Mouse (Mus musculus): ENCODE measurements at regions not wholly inside any gene's neighbourhood (a gene's known extent, or its start where the extent isn't known, plus 50 kb on each side); places are given as distances from the start of the nearest gene placed in this dataset.

DNA sequence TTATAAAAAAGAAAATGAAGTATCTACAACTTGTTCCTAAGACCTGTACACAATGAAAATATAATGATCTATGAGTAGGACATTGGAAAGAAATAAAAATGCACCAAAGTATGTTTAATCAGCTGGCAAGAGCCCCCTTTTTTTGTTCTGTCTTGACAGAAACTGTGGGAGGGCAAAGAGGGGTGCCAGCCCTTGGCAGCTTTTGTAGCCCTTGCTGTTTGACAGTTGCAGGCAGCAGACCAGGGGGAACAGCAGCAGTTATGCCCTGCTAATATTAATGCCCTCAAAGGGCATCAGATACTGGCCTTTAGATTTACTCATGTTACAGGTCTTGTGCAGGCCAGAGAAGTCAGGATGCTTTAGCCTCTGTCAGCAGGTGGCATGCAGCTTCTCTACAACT, 93.0 kb upstream of the Tram1l1 start:
- no peak for ATAC-seq (ENCODE audit: low FRiP score, low read depth)
- Histone ChIP-seq H3K9me3 (no peaks in the 10 kb centered on the region), H3K9ac (no peak overlapping the region), H3K36me3 (no peaks in the 10 kb centered on the region), H3K27ac (no peak overlapping the region), H3K27me3 (replicated peaks) (no peaks in the 10 kb centered on the region), H3K4me3 (no peak overlapping the region), H3K4me2 (replicated peaks) (no peak overlapping the region), H3K4me1 (no peaks in the 10 kb centered on the region)

DNA sequence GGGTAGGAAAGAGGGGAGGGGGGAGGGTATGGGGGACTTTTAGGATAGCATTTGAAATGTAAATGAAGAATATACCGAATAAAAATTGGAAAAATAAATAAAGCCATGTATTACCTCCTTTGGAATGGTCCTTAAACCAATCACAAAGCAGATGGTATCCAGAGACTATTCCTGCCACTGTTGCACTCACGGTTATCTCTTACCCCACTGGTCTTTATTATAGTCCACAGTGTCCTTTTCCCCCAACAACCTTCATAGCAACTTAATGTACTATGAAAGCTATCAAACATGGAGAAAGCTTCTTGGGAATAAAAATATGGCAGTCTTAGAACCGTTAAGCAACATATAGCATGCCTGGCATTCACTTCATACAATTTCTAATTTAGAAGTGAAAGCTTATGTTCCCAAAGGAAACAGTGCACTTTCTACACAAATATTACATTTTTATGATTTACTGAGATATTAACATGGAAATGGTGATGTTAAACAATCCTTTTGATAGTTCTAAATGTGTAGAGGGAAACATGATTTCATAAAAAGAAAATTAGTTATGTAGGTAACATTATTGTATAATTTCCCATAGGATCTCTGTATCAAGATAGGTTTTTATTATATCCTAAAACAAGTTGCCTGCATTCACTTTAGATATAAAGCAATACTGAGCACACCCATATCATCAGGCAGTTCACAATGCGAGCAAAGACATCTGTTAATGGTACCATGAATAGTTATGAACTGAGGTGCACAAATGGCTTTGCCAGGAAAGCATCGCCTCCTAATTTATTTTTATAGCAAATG, 79.5 kb upstream of the Tram1l1 start:
- Histone ChIP-seq H3K36me3 (no peaks in the 10 kb centered on the region), H3K9me3 (no peaks in the 10 kb centered on the region), H3K4me2 (replicated peaks) (no peak overlapping the region), H3K27me3 (replicated peaks) (no peaks in the 10 kb centered on the region), H3K4me1 (no peaks in the 10 kb centered on the region), H3K9ac (no peak overlapping the region), H3K27ac (no peak overlapping the region), H3K4me3 (no peak overlapping the region)
- WGBS = 64% methylated on average over 5 of the region's 5 CpGs
- peak; percentile 68 for ATAC-seq (ENCODE audit: low FRiP score, low read depth)

DNA sequence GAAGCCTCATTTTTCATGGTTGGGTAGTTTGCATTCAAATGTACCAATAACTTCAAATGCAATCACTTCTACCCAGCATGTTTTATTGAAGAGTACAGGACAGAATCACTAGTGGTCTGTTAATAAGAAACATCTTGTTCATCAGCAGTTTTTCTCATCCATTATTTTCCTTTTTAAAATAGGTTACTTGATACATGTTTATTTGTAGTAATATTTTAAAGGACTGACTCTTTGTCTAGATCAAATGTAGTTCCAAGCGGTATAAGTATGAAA, 79.0 kb upstream of the Tram1l1 start:
- peak; percentile 58; the same call in 1 of the 2 replicates for ATAC-seq (ENCODE audit: low FRiP score, low read depth)
- WGBS = 86% methylated on average over 1 of the region's 1 CpGs
- Histone ChIP-seq H3K4me2 (replicated peaks) (no peak overlapping the region), H3K36me3 (no peaks in the 10 kb centered on the region), H3K27me3 (replicated peaks) (no peaks in the 10 kb centered on the region), H3K4me1 (no peaks in the 10 kb centered on the region), H3K4me3 (no peak overlapping the region), H3K9ac (no peak overlapping the region), H3K9me3 (no peaks in the 10 kb centered on the region), H3K27ac (no peak overlapping the region)

DNA sequence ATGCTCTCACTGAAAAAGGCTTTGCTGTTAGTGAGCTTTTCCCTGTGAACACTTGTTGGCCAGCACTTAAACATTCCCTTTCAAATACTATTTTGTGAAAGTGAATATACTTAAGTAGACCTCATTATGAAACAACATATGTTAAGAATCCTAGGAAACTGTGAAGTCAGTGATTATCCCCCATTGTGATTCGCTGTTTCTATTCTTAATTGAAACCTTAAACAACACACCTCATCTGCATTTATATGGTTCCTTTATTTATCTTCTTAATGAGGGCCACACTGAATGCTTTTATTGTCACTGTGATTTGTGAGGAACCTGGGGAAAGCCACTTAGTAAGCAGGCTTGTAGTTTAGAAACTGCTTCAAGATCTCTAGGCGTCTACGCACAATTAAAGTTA, 58.5 kb upstream of the Tram1l1 start:
- no peak overlapping the region for H3K27ac ChIP-seq

DNA sequence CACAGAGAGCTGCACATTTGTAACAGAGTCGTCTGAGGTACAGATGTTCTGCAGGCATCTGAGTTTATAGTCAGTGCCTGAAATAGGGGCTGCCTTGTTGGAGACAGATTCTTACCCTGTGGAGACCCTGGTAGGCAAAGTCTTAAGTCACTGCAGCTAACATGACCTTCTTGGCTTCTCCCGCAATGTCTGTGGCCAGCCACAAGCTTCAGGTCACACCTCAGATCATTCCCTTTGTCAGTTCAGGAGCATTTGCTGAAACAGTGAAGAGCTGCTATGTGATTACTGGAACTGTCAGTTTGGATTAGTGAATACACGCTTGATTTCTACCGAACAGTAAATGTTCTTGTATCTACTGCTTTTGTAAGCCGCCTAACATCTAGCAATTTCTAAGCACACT, 53.8 kb upstream of the Tram1l1 start:
- Histone ChIP-seq H3K27ac (no peak overlapping the region), H3K36me3 (no peaks in the 10 kb centered on the region), H3K9ac (no peak overlapping the region), H3K4me2 (replicated peaks) (no peak overlapping the region), H3K9me3 (no peaks in the 10 kb centered on the region), H3K27me3 (replicated peaks) (no peaks in the 10 kb centered on the region), H3K4me3 (no peak overlapping the region), H3K4me1 (no peaks in the 10 kb centered on the region)
- WGBS = 78% methylated on average over 5 of the region's 5 CpGs
- no peak for ATAC-seq (ENCODE audit: low FRiP score, low read depth)

More for the DNA sequence above, 58.5 kb upstream of the Tram1l1 start:
- Histone ChIP-seq H3K4me1 (no peaks in the 10 kb centered on the region), H3K27me3 (replicated peaks) (no peaks in the 10 kb centered on the region), H3K9me3 (no peaks in the 10 kb centered on the region), H3K4me2 (replicated peaks) (0 out of 2 replicates have a peak overlapping the region, but pooled peaks have one; percentile 3), H3K9ac (no peak overlapping the region), H3K36me3 (no peaks in the 10 kb centered on the region), H3K4me3 (no peak overlapping the region)
- ATAC-seq (ENCODE audit: low FRiP score, low read depth) = peak; percentile 65
- WGBS = 7% methylated on average over 3 of the region's 3 CpGs

DNA sequence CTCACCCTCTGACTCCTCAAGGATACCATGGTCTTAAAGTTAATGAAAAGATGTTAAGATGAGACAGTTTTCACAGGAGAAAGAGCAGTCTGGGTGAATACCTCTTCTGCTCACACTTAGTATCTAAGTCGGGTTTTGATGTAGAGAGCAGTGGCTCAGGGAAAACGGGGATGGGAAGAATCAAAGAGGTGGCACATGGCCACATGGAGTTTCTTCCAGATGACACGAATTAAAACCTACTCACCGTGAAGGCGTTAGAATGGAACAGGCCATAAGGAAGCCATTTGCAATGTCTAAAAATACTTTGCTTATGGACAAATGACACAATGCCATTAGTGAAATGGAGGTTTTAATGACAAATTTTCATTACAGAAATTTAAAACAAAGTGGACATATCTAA, 50.1 kb upstream of the Tram1l1 start:
- Histone ChIP-seq H3K27ac (no peak overlapping the region), H3K9ac (no peak overlapping the region), H3K4me2 (replicated peaks) (no peak overlapping the region), H3K4me3 (no peak overlapping the region), H3K4me1 (no peaks in the 10 kb centered on the region), H3K27me3 (replicated peaks) (no peaks in the 10 kb centered on the region), H3K9me3 (no peaks in the 10 kb centered on the region), H3K36me3 (no peaks in the 10 kb centered on the region)
- ATAC-seq (ENCODE audit: low FRiP score, low read depth) = no peak
- WGBS = 72% methylated on average over 5 of the region's 5 CpGs
